Mouse (Mus musculus): ENCODE measurements at regions not wholly inside any gene's neighbourhood (a gene's known extent, or its start where the extent isn't known, plus 50 kb on each side); places are given as distances from the start of the nearest gene placed in this dataset.
A peak's percentile ranks its signal among the peaks of the same experiment; 100 is the strongest.

DNA sequence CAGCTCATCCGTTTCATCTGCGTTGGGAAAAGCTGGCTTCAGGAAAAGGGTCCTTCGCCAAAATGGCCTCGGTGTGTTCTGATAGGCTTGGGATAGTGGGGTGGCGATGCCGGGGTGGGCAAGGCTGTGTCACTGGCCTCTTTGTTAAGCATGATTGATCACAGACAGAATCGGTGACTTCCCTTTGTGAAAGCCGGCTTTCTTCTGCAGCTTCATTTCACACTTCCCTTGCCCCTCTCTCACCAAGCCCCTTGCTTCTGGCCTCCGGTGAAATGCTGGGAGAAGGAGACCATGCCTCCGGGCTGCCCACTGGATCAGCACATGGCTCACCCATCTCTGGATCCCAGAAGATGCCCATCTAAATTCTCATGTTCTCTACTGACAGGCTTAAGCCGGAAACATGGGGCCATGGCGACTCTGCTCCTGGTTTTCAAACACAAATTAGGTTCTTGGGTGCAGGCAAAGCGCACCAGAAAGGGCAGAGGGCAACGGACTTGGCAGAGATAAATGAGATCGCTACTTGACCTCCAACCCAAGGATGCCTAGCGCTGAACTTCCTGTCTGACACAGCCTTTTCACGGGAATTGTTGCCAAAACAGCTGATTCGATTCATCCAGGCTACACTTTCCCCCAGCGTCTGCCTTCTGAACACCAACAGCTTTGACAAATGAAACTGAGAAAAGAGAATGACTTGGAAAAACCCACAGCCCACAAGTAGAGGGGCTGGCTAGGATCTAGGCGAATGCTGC lies 392.7 kb upstream of the Spred2 start:
- Histone ChIP-seq H3K9me3 (ENCODE audit: control insufficient read depth, low read length) (no peaks in the 10 kb centered on the region), H3K4me2 (ENCODE audit: low read length) (peak overlapping the region; percentile 25; the same call in 1 of the 2 replicates), H3K4me1 (replicated peaks; ENCODE audit: control insufficient read depth, insufficient read depth, low read length) (0 out of 2 replicates have a peak, but pooled peaks cover 6% of the 10 kb centered on the region), H3K27me3 (replicated peaks; ENCODE audit: control insufficient read depth, insufficient read depth, low read length) (no peaks in the 10 kb centered on the region), H3K27ac (ENCODE audit: low read depth) (no peak overlapping the region), H3K36me3 (ENCODE audit: control insufficient read depth, insufficient read depth, low read length) (no peaks in the 10 kb centered on the region), H3K4me3 (ENCODE audit: low read depth, low read length) (no peak overlapping the region), H3K9ac (ENCODE audit: low read length) (no peak overlapping the region)
- no peak for DNase-seq (ENCODE audit: low spot score)
- ATAC-seq (replicated peaks; ENCODE audit: low FRiP score, low TSS enrichment, low read depth) = no peak
- WGBS = 26% methylated on average over 20 of the region's 20 CpGs

DNA sequence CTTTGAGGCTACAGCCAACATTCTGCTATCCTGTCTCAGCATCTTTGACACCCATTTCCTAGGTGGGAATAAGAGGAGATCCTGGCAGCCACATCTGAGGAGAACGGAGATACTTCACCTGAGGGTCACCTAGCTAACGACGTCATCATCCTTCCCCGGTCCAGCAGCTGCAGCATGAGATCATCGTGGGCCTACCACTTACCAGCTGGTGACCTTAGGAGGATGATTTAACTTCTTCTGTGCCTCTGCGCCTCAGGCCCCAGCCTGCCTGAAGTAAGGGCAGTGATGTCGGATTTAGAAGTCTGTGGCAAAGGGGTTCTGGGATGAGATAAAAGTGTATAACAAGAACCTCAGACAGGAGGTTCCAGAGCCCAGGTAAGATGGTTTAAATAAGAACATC lies 391.3 kb upstream of the Spred2 start:
- H3K4me3 ChIP-seq (ENCODE audit: low read depth, low read length) = no peak overlapping the region

DNA sequence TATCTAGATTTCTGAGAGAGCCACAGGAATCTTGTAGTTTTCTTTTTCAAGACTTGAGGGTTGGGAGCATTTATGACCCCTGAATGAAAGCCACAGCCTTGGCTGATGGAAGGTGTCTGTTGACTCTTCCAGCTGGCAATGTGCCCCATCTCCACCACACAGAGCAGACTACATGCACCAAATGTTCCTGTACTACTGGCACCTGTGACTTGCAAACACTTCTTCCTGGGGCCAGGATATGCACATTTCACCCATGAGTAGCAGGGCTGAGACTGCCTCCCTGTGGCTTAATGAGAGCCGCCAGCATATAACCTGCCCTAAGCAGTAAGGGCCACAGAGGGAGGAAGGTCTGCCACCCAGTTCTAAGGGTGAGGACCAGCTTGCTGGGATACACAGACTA lies 390.5 kb upstream of the Spred2 start:
- Histone ChIP-seq H3K4me1 (replicated peaks; ENCODE audit: control insufficient read depth, insufficient read depth, low read length) (0 out of 2 replicates have a peak, but pooled peaks cover 6% of the 10 kb centered on the region), H3K27ac (ENCODE audit: low read depth) (no peak overlapping the region), H3K4me3 (ENCODE audit: low read depth, low read length) (no peak overlapping the region), H3K36me3 (ENCODE audit: control insufficient read depth, insufficient read depth, low read length) (no peaks in the 10 kb centered on the region), H3K9ac (ENCODE audit: low read length) (no peak overlapping the region), H3K27me3 (replicated peaks; ENCODE audit: control insufficient read depth, insufficient read depth, low read length) (no peaks in the 10 kb centered on the region), H3K4me2 (ENCODE audit: low read length) (no peak overlapping the region), H3K9me3 (ENCODE audit: control insufficient read depth, low read length) (no peaks in the 10 kb centered on the region)
- ATAC-seq (replicated peaks; ENCODE audit: low FRiP score, low TSS enrichment, low read depth) (no peak), DNase-seq (ENCODE audit: low spot score) (no peak)
- 68% methylated on average over 1 of the region's 1 CpGs for WGBS

More for the DNA sequence above, 391.3 kb upstream of the Spred2 start:
- Histone ChIP-seq H3K9me3 (ENCODE audit: control insufficient read depth, low read length) (no peaks in the 10 kb centered on the region), H3K36me3 (ENCODE audit: control insufficient read depth, insufficient read depth, low read length) (no peaks in the 10 kb centered on the region), H3K9ac (ENCODE audit: low read length) (no peak overlapping the region), H3K4me1 (replicated peaks; ENCODE audit: control insufficient read depth, insufficient read depth, low read length) (0 out of 2 replicates have a peak, but pooled peaks cover 6% of the 10 kb centered on the region), H3K27me3 (replicated peaks; ENCODE audit: control insufficient read depth, insufficient read depth, low read length) (no peaks in the 10 kb centered on the region), H3K27ac (ENCODE audit: low read depth) (no peak overlapping the region), H3K4me2 (ENCODE audit: low read length) (no peak overlapping the region)
- DNase-seq (ENCODE audit: low spot score) (no peak), ATAC-seq (replicated peaks; ENCODE audit: low FRiP score, low TSS enrichment, low read depth) (no peak)
- WGBS = 74% methylated on average over 7 of the region's 7 CpGs

DNA sequence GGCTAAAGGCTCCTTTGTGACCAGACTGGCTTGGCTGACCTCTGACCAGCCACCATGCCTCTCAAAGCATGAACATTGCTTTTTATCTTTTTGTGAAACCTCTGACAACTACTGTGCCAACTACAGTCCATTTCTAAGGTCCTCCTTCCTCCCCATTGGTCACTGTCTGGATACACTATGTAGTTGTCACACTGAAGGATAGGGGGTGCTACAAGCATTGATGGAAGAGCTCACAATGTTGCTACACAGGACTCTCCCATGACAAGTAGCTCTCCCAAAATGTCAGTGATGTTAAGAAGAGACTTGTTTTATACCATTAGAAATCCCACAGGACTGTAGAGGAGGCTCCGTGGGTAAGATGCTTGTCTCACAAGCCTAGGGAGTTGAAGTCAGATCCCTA lies 389.0 kb upstream of the Spred2 start:
- DNase-seq (ENCODE audit: low spot score) = no peak
- Histone ChIP-seq H3K27ac (ENCODE audit: low read depth) (no peak overlapping the region), H3K9ac (ENCODE audit: low read length) (no peak overlapping the region), H3K27me3 (replicated peaks; ENCODE audit: control insufficient read depth, insufficient read depth, low read length) (no peaks in the 10 kb centered on the region), H3K4me3 (ENCODE audit: low read depth, low read length) (no peak overlapping the region), H3K4me2 (ENCODE audit: low read length) (no peak overlapping the region), H3K4me1 (replicated peaks; ENCODE audit: control insufficient read depth, insufficient read depth, low read length) (0 out of 2 replicates have a peak, but pooled peaks cover 3% of the 10 kb centered on the region), H3K36me3 (ENCODE audit: control insufficient read depth, insufficient read depth, low read length) (no peaks in the 10 kb centered on the region), H3K9me3 (ENCODE audit: control insufficient read depth, low read length) (no peaks in the 10 kb centered on the region)
- 86% methylated on average over 1 of the region's 1 CpGs for WGBS
- no peak for ATAC-seq (replicated peaks; ENCODE audit: low FRiP score, low TSS enrichment, low read depth)

DNA sequence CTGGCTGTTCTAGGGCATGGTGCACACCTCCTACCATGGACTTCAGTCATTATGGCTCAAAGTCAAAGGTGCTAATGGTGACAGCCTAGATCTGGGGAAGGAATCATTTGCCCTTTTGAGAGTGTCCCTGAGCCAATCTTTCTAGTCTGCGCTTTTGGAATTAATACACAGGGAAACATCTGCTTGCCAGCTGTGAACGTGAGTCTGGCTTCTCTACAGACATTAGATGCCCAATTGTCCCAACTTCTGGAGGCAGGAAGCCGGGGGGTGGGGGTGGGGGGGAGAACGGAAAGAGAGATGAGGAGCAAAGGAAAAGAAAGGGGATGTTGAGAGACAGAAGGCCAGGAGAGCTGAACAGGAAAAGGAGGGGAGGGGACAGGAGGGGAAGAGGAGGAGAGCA lies 377.9 kb upstream of the Spred2 start:
- no peak for ATAC-seq (replicated peaks; ENCODE audit: low FRiP score, low TSS enrichment, low read depth)

DNA sequence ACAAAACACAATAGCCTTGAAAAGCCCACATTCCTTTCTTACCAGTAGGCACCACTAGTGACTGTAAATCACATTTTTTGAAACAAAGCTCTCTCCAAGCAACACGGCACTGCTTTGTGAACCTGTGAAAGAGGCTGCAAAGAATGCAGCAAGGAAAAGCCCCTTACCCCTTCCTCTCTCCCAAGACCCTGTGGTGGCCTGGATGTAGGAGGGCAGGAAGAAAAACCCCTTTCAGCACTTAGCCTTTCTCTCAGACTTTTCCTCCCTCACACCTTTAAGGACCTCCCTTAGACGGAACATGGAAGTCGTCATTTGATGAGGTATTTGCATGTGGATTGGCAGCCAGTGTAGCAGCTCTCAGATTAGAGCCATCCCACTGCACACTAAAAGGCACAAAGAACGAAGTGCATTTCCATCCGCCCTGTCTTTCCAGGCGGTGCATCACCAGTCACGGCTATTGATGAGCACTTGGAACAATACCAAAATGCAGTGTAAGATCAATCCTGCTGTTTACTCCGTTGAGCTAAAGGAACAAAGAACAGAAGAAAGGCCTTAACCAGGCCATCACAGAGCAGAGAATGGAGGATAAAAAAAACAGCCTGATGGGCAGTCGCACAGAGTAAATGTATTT lies 369.7 kb upstream of the Spred2 start:
- no peak overlapping the region for H3K4me3 ChIP-seq (ENCODE audit: low read depth, low read length)
- ATAC-seq (replicated peaks; ENCODE audit: low FRiP score, low TSS enrichment, low read depth) (no peak), DNase-seq (ENCODE audit: low spot score) (no peak)
- H3K27ac ChIP-seq (ENCODE audit: low read depth) = no peak overlapping the region
- no peak overlapping the region for H3K9ac ChIP-seq (ENCODE audit: low read length)
- no peaks in the 10 kb centered on the region for H3K36me3 ChIP-seq (ENCODE audit: control insufficient read depth, insufficient read depth, low read length)
- H3K4me1 ChIP-seq (replicated peaks; ENCODE audit: control insufficient read depth, insufficient read depth, low read length) = peaks cover 3% of the 10 kb centered on the region; the same call in 1 of the 2 replicates
- no peaks in the 10 kb centered on the region for H3K9me3 ChIP-seq (ENCODE audit: control insufficient read depth, low read length)
- no peaks in the 10 kb centered on the region for H3K27me3 ChIP-seq (replicated peaks; ENCODE audit: control insufficient read depth, insufficient read depth, low read length)
- WGBS = 61% methylated on average over 9 of the region's 9 CpGs
- H3K4me2 ChIP-seq (ENCODE audit: low read length) = no peak overlapping the region

More for the DNA sequence above, 377.9 kb upstream of the Spred2 start:
- Histone ChIP-seq H3K27me3 (replicated peaks; ENCODE audit: control insufficient read depth, insufficient read depth, low read length) (no peaks in the 10 kb centered on the region), H3K9ac (ENCODE audit: low read length) (no peak overlapping the region), H3K27ac (ENCODE audit: low read depth) (no peak overlapping the region), H3K36me3 (ENCODE audit: control insufficient read depth, insufficient read depth, low read length) (no peaks in the 10 kb centered on the region), H3K9me3 (ENCODE audit: control insufficient read depth, low read length) (no peaks in the 10 kb centered on the region), H3K4me1 (replicated peaks; ENCODE audit: control insufficient read depth, insufficient read depth, low read length) (no peaks in the 10 kb centered on the region), H3K4me3 (ENCODE audit: low read depth, low read length) (no peak overlapping the region), H3K4me2 (ENCODE audit: low read length) (no peak overlapping the region)
- DNase-seq (ENCODE audit: low spot score) = no peak
- 45% methylated on average over 4 of the region's 4 CpGs for WGBS

DNA sequence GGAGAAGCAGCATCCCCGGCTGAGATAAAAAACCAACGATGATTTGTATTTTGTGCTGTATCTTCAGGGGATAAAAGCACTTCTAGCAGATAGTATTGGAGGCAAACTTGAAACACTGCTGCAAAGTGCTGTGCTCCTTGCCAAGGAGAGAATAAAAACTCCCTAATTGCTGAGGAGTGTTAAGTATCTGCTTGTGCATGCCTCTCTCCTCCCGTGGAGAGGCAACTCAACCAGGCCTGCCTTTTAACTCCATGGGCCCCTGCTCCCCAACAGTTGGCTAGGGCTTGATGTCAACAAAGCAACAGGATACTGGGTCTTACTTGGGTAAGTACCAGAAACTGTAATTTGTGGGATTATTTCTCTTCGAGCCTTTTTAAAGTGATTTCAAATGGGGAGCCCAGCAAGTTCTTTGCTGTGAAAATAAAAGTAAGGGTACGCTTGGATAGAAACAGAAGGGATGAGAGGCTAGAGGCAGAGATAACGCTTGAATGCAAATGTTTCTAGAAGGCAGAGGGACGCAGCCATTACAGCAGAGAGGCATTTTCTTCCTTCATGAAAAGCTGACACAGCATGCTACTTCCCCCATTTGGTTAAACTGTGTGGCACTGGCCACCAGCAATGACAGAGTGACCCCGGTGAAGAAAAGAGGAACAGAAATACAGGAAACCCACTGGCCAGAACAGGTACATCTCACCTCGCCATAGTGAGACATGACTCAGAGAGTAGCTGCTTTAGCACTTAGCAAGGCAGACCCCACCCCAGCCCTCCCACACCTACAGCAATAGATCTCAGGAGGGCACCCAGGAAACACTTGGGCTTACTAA lies 369.0 kb upstream of the Spred2 start:
- H3K4me1 ChIP-seq (replicated peaks; ENCODE audit: control insufficient read depth, insufficient read depth, low read length) = peaks cover 3% of the 10 kb centered on the region; the same call in 1 of the 2 replicates
- no peak overlapping the region for H3K27ac ChIP-seq (ENCODE audit: low read depth)
- H3K9me3 ChIP-seq (ENCODE audit: control insufficient read depth, low read length) = no peaks in the 10 kb centered on the region
- no peaks in the 10 kb centered on the region for H3K36me3 ChIP-seq (ENCODE audit: control insufficient read depth, insufficient read depth, low read length)
- no peak overlapping the region for H3K4me3 ChIP-seq (ENCODE audit: low read depth, low read length)
- no peaks in the 10 kb centered on the region for H3K27me3 ChIP-seq (replicated peaks; ENCODE audit: control insufficient read depth, insufficient read depth, low read length)
- no peak overlapping the region for H3K4me2 ChIP-seq (ENCODE audit: low read length)
- 73% methylated on average over 9 of the region's 9 CpGs for WGBS
- no peak for ATAC-seq (replicated peaks; ENCODE audit: low FRiP score, low TSS enrichment, low read depth)
- DNase-seq (ENCODE audit: low spot score) = no peak
- no peak overlapping the region for H3K9ac ChIP-seq (ENCODE audit: low read length)

DNA sequence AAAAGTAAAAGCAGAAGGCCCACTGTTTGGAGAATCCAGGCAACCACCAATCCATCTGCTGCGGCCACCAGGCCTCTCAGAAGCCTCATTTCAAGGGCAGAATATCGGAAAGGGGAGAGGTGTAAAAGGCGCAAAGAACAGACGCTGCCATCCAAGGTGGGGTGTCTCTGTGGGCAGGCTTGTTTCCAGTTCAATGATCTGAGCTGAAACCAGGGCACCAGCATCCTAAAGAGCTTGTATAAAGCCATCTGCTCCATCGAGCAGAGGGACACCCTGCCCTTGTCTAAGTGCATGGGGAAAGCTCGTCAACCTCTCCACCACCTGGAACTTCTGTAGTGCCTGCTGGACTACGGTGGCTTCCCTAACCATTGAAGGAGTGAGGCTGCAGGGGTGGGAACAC lies 363.7 kb upstream of the Spred2 start:
- Histone ChIP-seq H3K4me1 (replicated peaks; ENCODE audit: control insufficient read depth, insufficient read depth, low read length) (no peaks in the 10 kb centered on the region), H3K36me3 (ENCODE audit: control insufficient read depth, insufficient read depth, low read length) (no peaks in the 10 kb centered on the region), H3K27me3 (replicated peaks; ENCODE audit: control insufficient read depth, insufficient read depth, low read length) (no peaks in the 10 kb centered on the region), H3K27ac (ENCODE audit: low read depth) (no peak overlapping the region), H3K4me3 (ENCODE audit: low read depth, low read length) (no peak overlapping the region), H3K4me2 (ENCODE audit: low read length) (no peak overlapping the region), H3K9me3 (ENCODE audit: control insufficient read depth, low read length) (no peaks in the 10 kb centered on the region), H3K9ac (ENCODE audit: low read length) (no peak overlapping the region)
- 82% methylated on average over 7 of the region's 7 CpGs for WGBS
- DNase-seq (ENCODE audit: low spot score) = no peak
- no peak for ATAC-seq (replicated peaks; ENCODE audit: low FRiP score, low TSS enrichment, low read depth)

Data from intestine, embryonic 14.5 days (tissue).